Mouse (Mus musculus) brain, embryonic 14.5 days (tissue): ENCODE measurements around the gene Rarres2. TPM values are rescaled to one million over a fixed set of nuclear protein-coding genes. Genes with fewer than 3 reads are reported as not detected.

ENCODE experiments used
- DNase-seq: peaks from one replicate; pipeline ENCODE4 v3.0.0-alpha.2; 2011; ENCODE audit warnings: low read depth
- CTCF ChIP-seq: fragments of 200-500 bp; IDR thresholded peaks from 2 replicates; pipeline ENCODE4 v1.5.1; 2012; ENCODE audit warnings: inconsistent platforms, mild to moderate bottlenecking, moderate library complexity, borderline replicate concordance; ENCODE audit not compliant: insufficient read depth, insufficient read length; ENCODE audit errors: extremely low read depth
- POLR2A ChIP-seq: fragments of 200-500 bp; IDR thresholded peaks from 2 replicates; pipeline ENCODE4 v1.6.1; 2012; ENCODE audit warnings: mild to moderate bottlenecking, inconsistent platforms, borderline replicate concordance; ENCODE audit not compliant: poor library complexity, insufficient read depth, insufficient read length, severe bottlenecking; ENCODE audit errors: extremely low read depth
- polyA plus RNA-seq: library from polyadenylated mRNA; depleted of rRNA; stranded (reverse); fragments of >200 nt; gene quantifications from 2 replicates; pipeline ENCODE4 v1.2.3, GENCODE M21; 2012

Gene Rarres2
- polyA plus RNA-seq, 1 experiment, result 3.1 TPM

- no peak for TF ChIP-seq POLR2A
- TF ChIP-seq CTCF, result no peak
- no peak for DNase-seq
These were observed 24.1 kb upstream of the Rarres2 start for GRCm38 (mm10) chr6:48596545-48597232.

GRCm38 (mm10) chr6:48595278-48595677 is 22.7 kb upstream of the Rarres2 start:
- DNase-seq, result no peak
- TF ChIP-seq POLR2A, result no peak
- TF ChIP-seq CTCF, result no peak

- DNase-seq, result peak; percentile 77
- TF ChIP-seq POLR2A (no peak; the same call in 1 of the 2 replicates), CTCF (no peak)
These were observed 21.6 kb upstream of the Rarres2 start for GRCm38 (mm10) chr6:48594043-48594738.

DNA sequence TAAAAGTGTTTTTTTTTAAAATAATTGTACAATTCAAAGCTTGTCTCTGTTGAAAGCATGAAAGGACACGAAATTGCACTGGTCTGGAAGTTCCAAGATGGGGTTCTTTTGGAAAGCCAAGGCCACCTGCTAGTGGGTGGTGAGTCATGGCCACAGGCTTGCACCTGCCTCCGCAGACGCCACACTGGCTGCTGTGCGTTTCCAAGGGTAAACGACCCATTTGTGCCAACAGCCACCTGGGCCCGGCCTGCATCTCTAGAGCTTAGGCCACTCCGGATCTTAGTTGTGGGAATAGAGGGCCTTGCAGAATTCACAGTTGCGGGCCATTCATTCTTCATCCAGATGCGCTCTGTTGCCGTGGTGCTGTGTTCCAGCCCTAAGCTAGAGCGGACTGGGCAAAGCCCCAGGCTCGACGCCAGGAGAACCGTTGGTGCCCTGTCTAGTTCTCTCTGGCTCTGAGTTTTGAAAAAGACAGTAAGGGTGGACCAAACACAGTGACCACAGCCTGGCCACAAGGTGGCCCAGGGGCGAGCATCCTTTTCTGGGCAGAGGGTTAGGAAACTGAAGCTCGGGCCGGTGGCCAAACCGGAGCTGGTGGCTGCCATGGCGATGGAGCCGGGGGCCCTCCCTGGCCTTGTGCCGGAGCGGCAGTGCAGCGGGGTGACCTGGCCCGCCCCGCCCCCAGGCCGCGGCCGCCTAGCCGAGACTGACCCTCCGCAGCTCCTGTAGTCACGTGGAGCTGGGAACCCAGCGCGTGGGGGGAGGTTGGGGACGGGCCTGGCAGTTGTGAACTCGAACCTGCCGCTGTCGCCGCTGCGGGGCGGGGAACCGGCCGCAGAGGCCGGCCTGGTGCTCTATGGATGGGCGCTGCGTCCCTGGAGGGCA is 20.8 kb upstream of the Rarres2 start, which contains the start of the genes Repin1 and Gm44965:
Gene Repin1, plus strand, starts transcription at position 726 of the 885 bp plus-strand sequence.
Gene Gm44965, plus strand, starts transcription at position 784 of the 885 bp plus-strand sequence.
- peak; percentile 96 for DNase-seq
- 0 out of 2 replicates have a peak, but pooled peaks have one; percentile 61 for TF ChIP-seq POLR2A
- peak; percentile 45; the same call in 1 of the 2 replicates for TF ChIP-seq CTCF

- no peak for DNase-seq
- TF ChIP-seq CTCF (no peak), POLR2A (no peak)
These were observed 19.3 kb upstream of the Rarres2 start for GRCm38 (mm10) chr6:48591871-48592270.

- no peak for TF ChIP-seq POLR2A
- TF ChIP-seq CTCF, result no peak
- DNase-seq, result no peak
These were observed 18.7 kb upstream of the Rarres2 start for GRCm38 (mm10) chr6:48591221-48591845.

GRCm38 (mm10) chr6:48589194-48589750 is 16.7 kb upstream of the Rarres2 start, which contains the start of gene Gm45021:
Gene Gm45021 (plus strand): TSS chr6:48589610.
- TF ChIP-seq POLR2A (no peak), CTCF (no peak)
- DNase-seq, result no peak

DNA sequence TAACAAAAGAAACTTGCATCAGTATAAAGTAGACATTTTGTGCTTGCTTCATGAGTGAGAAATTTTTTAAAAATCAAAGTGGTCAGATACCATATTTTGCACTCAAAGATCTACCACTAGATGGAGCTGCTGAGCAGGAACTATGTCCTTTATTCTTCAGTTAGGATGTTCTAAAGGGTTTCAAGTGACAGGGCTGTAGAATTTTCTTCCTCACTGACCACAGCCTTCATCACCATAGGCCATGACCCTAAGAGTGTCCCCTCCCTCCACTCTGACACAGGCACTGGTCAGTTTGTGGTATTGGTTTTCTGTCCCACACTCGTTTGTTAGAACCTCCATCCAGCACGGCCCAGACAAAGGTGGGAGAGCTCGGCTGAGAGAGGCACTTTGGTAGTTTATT is 9.4 kb upstream of the Rarres2 start:
- DNase-seq, result peak; percentile 77

DNA sequence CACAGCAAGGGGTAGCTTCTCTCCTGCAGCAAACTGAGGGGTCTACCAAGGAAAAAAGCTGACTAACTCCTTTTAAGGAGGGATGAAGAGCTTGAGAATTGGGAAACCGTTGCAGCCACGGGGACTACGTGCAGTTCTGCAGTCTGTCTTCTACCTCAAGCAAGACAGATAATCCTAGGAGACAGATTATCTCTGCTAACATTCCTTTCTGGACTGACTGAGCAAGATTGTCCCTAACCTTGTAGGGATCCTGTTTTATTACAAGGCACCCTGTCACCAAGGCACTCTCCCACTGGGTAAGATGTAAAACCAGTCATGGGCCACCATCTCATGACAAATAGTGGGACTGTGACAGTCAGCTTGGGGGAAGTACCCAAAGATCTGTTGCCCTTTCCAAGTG is 8.7 kb upstream of the Rarres2 start:
- no peak for TF ChIP-seq CTCF
- TF ChIP-seq POLR2A, result no peak
- no peak for DNase-seq

More for the DNA sequence above, 9.4 kb upstream of the Rarres2 start:
- TF ChIP-seq CTCF (peak; percentile 19; the same call in 1 of the 2 replicates), POLR2A (no peak)

- TF ChIP-seq CTCF (no peak), POLR2A (no peak)
- DNase-seq, result no peak
These were observed 6.6 kb upstream of the Rarres2 start for GRCm38 (mm10) chr6:48579215-48579648.

- no peak for DNase-seq
- no peak for TF ChIP-seq CTCF
- no peak for TF ChIP-seq POLR2A
These were observed 6.1 kb upstream of the Rarres2 start for GRCm38 (mm10) chr6:48578736-48579135.

DNA sequence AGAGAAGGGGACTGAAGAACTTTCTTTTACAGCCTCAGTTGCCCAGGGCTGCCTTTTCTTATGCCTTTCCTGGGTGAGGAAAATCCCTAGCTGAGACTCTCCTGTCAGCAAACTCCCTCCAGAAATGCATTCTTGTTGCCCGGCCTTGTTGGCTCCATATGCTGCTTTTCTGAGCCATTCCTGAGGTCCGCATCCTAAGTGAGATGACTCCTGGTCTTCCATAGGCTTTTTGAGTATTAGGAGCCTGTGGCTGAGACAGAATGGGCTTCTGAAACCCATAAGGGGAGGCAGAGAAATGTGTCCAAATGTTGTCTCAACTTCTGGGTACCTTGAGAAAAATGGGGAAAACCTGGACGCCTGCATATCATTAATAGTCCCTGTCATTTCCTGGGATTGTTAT is 1.4 kb upstream of the Rarres2 start:
- TF ChIP-seq CTCF (no peak), POLR2A (no peak)
- DNase-seq, result no peak
